Mouse (Mus musculus) left cerebral cortex, adult 9 months (tissue): ENCODE data around the gene Tmem256.
A peak's percentile ranks its signal among the peaks of the same experiment; 100 is the strongest.

Experiments used
- DNase-seq, 2 experiments: peaks; one replicate each; pipeline ENCODE4 v3.0.0; 2022; ENCODE audit warnings: low spot score in 2 of 2

Tmem256 gene

DNA sequence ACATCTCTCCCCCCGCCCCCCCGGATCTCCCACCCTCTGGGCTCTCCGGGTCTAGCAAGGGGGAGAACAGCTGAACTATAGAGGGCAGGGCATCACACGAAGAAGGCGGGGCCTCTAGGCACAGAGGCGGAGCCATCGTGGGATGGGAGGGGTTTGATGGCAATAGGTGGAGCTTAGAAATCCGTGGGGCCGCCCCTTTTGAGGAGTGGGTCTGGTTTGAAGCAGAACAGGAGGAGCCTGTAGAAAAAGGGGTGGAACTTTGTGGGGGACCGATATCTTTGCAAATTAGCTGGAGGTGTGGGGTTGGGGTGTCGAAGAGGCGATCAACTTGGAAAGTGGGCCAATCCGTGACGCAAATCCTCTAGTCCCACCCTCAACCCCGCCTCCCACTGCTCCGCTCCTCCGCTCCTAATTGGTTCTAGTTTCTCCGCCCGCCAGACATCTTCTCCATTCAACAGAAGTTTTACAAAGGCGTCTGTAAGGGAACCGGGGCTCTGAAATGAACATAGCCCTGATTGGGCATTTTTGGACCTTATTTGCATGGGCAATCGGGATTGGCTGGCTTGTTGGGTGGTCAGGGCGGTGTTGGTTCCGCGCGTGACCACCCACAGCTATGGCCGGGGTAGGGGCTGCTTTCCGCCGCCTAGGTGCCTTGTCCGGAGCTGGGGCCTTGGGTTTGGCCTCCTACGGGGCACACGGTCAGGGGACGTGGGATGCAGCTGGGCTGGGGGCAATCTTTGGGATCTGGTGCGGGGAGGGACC lies at the start of gene Tmem256:
Gene Tmem256 (plus strand): TSS at position 563 of the 762 bp plus-strand sequence.
- DNase-seq, result peak; percentile 99

DNA sequence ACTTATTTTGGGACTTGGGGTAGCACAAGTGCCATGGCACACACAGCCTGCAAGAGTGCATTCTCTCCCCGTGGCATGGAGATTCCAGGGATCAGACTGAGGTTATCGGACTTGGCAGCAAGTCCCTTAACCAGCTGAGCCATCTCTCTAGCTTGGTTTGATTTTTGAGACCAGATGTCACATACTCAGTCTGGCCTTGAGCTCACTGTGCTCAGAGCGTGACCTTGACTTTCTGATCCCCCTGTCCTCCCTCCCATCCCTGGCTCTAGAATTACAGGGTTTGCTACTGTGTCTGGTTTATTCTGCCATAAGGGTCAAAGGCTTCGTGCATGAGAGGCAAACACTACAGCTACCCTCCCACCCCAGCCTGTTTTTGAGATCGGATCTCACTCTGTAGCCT lies 48.9 kb upstream of the Tmem256 start:
- DNase-seq, result no peak

DNA sequence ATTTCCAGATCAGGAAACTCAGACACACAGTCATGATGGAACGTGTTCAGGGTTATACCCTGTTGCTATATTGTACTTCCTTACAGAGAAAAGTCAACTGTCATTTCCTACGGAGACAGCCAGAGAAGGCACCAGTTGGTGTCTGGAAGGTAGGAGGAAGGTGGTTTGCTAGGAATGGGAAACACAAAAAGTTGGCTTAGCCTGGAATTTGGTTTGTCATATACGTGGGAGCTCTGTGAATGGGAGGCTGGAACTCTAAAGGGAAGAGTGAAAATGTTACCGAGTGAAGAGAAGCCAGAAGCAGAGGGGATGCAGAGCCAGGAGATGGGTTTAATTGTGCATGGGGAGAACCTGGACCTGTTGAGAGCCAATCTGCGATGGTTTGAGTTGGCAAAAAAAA lies 46.9 kb upstream of the Tmem256 start:
- DNase-seq, result no peak

DNA sequence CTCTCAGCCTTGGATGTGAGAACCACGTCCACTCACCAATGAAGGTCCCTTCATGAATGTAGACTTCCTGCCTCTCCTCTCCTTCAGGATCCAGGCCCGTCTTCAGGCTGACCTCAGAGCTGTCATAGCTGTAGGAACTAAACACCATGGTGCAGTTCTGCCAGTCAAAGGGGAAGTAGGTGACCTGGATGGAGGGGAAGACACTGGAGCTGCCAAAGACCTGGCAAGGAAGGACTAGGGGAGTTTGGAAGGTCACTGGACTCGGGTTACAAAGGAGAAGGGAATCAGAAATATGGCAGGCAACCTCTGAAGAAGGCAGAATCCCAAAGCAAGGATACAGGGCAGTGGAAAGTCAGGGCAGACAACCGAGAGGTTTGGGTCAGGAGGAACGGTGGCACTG lies 44.9 kb upstream of the Tmem256 start:
- DNase-seq, result no peak

DNA sequence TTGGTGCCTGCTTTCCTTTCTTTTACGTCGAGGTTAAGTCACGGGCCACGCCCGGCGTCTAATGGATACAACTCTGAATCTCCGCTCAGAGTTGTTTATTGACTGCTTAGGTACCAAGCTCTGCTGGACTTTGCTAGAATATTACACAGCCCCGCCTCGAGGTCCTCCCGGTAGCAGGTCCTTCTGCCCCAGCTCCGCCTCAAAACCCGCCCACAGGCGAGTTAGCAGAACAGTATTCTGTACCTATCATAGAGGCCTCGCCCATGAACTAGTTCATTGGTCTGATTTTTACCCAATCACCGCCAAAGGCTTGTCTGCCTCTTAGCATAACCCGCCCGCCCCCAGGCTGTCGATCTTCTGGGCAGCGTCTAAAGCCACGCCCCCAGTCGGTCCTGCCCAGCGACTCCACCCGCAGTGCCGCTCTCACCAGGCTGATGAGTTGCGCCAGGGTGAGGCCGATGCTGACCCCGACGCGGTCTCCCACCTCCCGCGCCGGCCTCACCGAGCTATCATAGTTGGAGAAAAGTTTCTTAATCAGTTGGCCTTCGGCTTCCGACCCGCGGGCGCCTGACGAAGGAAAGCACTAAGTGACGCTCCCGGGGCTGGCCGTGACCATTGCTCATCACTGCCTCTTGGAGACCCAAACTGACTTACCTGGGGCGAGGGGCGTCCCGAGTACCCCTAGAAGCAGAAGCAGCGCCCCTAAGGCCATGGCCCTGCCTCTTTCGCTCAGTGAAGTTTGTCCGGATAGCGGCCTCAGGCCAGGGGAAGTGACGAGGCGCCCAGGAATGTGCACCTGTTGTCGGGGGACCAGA lies 42.9 kb upstream of the Tmem256 start, which contains the start of gene Chrnb1:
Gene Chrnb1 (minus strand): TSS at position 776 of the 815 bp plus-strand sequence.
- peak; percentile 86 to 92 for DNase-seq

DNA sequence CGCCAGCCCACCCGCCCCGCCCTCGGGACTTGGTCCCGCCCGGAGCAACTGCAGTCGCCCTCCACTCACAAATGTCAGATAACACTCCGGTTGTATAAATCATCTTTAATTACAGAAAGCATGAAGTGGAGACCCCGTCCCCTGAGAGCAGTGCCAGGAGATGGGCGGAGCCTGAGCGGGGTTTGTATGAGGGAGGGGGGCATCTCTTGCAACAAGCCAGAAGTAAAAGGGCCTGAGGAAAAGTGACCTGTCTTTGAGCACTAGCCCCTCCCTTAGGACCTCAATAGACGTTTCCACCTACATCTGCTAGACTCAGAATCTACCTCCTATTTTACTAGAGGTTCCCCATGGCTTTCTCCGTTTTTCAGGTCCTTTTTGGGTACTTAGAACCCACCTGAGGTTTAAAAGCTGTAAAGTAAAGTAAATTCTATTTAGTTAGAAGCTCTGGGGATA lies 42.3 kb upstream of the Tmem256 start:
- no peak for DNase-seq

DNA sequence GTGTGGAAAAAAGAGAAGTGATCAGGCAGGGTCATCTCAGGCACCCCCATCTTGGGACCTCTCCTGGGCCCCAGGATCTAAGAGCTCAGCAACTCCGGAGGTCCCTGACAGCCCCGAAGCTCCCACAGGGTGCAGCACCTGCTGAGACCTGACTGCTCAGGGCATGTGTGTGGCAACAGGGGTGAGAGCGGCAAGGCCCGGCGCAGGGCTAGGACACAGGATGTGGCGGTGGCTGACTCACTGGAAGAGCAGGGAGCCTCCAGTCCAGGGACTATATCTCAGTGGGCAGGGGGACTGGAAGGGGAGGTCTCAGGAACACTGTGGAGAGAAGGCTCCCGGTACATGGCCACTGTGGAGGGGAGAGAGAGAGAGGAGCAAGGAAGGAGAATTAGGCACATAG lies 40.4 kb upstream of the Tmem256 start:
- no peak for DNase-seq

DNA sequence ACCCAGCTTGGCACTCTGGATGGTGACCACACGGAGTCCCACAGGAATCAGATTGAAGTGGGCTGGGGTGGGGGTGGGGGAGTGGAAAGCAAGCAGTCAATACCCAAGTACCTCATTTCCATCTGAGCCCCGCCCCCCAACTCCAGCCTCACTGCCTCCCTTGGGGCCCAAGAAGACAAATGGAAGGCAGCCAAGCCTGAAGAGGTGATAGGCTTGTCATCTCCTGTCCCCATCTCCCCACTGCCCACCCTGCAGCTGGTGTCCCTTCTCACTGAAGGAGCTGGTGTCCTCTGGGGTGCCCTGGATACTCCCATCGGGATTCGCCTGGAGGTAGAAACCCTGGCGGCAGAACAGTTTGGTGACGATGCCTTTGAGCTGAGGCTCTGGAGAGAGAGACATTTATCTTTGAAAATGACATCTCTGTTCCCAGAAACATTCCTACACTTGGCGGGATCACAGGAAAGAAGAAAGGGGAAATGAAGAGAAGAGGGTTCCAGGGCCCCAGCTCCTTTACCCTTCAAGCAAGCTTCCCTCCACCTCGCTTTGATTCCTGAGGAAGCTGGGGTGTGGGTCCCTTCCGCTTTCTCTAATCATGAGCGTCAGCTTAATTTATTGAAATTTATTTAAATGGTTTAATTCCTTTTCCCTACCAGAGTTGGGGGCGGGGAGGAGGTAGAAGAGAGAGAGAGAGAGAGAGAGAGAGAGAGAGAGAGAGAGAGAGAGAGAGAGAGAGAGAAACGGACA lies 38.7 kb upstream of the Tmem256 start:
- DNase-seq, result no peak

DNA sequence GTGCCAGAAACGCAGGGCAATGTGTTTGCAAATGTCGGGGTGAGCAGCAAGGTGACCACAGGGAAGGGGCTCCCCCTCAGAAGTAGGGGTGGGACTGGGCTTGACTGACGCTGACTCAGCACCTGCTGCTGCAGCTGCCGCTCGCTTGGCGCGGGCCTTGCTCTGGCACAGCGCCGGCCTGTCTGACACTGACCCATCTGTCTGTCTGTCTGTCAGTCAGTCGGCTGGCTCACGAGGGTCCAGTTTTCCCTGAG lies 38.2 kb upstream of the Tmem256 start:
- DNase-seq, result no peak

DNA sequence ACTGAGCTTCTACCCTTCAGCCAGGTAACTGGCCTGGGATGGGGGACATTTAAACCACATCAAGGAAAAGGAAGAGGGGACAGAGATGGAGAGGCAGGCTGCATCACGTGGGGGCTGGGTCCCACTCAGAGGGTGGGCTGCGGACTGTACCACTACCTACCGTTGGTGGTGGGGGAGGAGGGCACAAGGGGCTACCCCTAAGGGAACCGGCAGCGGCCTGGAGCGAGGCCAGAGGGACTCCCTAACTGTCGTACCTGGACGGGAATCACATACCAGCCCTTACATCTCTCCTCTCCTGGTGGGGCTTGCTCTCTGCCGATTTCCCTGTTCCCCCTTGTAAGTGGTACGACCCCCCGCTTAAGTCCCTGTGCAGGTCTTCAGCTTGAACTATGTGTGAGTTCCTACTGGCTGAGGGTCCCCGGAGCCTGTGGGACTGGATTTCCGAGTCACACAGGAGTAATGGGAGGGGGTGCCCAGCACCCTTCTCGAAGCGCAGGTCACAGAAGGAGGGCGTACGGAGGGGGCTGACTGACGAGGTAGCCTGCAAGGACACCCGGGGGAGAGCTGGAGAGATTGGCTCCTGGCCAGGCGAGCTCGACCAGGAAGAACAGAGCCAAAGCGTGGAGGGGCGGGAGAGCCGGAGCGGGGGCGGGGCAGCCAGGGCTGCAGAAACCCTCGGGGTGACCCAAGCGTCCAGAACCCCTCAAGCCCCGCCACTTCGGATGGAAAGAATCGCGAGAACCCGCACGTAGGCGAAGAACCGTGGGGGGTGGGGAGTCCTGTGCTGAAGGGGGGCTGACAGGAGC lies 37.7 kb upstream of the Tmem256 start:
- DNase-seq, result no peak

DNA sequence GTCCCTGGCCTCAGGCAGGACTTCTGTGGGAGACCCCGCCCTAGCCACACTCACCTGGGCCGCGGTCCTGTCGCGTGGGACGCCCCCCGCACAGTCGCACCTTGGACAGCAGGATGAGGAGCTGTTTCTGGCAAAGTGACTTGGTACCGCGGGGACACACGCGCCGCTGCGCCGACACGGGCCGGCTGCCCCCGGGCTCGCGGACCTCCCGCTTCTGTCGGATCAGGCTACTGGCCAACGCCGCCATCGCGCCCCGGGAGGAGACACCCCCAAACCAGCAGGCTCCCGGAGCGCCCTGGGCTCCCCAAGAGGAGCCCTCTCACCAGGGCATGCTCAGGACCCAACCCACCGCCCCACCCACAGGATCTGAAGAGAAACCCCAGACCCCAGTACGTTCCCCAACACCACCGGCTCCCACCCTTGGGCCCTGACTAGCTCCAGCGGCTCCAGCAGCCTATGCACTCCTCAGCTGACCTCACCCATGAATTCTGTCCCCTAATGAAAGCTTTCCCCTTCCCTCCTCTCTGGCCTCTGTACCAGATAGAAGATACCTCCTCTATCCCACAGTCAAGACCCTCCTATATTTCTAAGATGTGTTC lies 36.8 kb upstream of the Tmem256 start, which contains the start of gene Fgf11:
Gene Fgf11 (minus strand): TSS at position 479 of the 599 bp plus-strand sequence.
- no peak for DNase-seq

DNA sequence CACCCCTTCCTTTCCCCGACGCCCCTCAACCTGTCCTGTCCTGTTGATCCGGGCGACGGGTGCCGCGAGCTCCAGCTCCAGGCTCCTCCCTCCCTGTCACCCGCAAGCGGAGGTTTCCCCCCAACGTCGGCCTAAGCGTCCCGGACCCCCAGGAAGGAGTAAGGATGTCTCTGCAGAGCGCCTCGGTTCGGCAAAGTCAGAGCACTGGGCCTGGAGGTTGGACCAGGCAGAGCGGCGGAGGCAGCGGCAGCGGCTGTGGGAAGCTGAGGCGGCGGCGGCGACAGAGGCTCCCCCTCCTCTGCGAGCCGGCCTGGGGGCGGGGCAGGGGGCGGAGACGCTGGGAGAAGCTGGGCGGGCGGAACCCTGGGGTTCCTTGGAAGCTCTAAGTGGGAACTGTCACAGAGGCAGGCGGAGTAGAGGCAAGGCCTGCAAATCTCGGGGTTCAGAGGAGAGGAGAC lies 35.6 kb upstream of the Tmem256 start:
- DNase-seq, result peak in 1 of 2 experiments; percentile 60

DNA sequence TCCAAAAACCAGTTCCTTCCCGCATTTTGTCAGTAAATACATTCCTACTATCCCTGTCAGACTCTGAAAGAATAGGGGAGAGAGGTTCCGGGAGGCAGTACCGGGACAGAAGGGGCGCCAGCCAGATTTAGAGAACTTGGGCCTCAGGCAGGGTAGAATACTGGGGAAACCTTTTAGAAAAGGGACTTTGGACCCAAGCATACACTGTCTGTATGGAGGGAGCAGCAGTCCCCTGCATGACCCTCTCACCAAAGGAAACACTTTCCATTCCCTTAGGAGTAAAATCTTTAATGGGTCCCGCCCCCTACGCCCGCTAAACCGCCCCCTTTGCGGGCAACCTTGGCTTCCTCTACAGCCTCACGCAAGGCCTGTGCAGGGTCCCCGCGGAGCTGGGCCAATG lies 35.0 kb upstream of the Tmem256 start:
- DNase-seq, result no peak

DNA sequence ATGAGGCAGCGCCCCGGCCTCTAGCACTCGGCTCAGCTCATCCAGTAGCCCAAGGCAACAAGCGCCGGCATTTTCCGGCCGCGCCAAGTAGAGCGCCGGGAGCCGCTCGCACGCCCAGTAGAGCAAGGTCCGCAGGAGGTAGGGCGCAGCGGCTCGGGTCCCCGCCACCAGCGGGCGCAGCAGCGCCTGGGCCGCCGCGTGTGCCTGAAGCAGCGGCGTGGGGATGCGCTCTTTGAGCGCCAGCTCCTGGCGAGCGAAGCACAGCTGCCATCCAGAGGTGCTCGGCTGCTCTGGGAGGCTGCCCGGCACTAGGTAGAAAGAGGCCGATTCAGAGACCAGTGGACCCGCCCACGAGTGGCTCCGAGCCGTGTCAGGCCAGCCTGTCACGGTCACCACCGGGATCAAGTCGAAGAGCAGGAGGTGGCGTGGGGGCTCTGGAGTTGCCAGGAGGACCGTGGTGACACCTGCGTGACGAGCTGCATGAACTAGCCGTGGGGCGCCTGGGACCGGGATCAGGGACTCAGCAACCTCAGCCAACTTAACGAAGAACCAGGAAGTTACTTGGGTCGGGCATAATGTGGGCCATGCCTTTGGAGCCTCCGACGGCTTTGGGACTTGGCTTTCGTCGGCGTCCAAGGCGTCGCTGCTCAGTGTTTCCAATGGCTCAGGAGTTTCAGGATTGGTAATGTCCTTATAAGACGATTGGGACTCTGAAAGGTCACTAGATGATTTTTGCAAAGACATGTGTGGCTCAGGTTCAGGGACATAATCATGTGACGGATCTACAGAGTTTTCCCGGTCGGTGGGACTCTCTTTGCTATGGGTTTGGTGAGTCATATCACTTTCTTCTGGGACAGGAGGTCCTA lies 34.3 kb upstream of the Tmem256 start:
- peak in 1 of 2 experiments; percentile 59 for DNase-seq

DNA sequence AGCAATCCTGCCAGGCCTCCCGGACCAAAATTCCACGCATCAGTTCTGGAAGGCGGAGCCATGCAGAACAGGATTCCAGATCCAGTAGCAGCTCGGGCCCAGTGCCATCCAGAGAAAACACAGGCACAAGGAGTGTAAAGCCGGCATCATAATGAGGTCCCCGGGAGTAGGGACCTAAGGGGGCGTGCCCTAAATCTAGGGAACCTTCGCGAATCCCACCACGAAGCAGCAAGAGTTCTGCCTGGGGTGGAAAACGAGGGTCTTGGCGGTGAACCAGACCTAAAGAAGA lies 33.7 kb upstream of the Tmem256 start:
- DNase-seq, result no peak

DNA sequence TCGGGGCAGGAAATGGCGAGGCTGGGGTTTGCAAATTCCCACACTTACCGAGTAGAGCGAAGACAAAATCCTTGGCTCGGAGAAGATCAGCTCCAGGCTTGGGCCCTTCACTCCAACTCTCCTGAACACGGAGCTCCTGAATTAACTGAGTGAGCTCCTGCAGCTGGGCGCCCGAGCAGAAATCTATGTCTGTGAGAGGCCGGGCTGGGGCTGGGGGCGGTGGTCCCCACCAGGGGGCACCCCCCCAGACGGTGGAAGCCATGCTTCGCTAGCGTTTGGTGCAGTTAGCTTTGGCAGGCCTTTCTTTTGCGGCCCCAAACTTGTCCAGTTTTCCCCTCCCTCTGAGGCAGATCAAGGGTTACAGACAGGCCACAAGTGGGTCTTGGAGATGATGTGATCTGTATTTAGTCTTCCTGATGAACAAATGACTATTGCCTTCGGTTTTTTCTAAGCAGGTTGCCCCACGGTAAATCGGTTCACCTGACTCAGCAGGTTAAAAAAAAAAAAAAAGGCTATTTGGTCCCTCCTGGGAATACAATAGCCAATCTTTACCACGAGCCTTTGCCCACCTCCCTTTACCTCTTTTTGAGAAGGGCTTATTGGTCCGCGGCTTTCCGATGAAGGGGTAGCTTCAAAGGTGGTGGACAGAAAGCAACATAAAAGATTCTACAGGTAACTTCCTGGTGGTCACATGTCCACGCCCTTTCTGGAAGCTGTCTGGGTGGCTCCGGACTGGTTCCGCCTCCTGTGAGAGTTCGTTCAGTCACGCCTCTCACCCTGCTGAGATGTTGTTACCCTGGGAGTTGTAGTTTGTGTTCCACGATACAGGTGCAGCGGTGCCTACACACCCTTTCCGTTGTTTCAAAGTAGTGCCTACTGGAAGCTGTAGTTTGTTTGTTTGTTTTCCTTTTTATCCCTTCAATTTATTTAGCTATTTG lies 33.1 kb upstream of the Tmem256 start, which contains the start of gene Tmem102:
Gene Tmem102 (minus strand): TSS at position 653 of the 938 bp plus-strand sequence.
- no peak for DNase-seq

DNA sequence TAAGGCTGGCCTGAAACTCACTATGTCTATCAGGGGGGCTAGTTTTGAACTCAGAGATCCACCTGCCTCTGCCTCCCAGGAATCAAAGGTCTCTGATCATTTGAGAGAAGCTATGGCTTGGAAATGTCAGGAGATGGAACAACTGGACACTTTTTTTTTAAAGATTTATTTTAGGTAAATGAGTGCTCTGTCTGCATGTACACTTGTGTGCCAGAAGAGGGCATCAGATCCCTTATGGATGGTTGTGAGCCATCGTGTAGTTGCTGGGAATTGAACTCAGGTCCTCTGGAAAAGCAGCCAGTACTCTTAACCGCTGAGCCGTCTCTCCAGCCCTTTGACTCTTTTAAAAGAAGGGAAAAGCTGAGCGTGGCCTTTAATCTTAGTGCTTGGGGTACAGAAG lies 31.9 kb upstream of the Tmem256 start:
- DNase-seq, result no peak

DNA sequence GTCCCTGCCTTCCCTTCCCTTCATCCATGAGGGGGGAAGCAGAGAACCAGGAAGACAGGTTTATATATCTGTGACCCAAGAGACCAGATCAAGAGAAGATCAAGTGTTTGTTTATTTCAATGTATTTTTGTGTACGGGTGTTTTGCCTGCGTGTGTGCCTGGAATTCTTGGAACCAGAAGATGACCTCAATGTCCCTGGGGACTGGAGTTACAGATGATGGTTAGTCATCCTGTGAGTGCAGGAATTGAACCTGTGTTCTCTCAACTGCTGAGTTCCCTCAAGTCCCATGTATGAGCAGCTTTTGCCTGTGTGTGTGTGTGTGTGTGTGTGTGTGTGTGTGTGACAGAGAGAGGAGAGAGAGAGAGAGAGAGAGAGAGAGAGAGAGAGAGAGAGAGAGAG lies 30.7 kb upstream of the Tmem256 start:
- no peak for DNase-seq

DNA sequence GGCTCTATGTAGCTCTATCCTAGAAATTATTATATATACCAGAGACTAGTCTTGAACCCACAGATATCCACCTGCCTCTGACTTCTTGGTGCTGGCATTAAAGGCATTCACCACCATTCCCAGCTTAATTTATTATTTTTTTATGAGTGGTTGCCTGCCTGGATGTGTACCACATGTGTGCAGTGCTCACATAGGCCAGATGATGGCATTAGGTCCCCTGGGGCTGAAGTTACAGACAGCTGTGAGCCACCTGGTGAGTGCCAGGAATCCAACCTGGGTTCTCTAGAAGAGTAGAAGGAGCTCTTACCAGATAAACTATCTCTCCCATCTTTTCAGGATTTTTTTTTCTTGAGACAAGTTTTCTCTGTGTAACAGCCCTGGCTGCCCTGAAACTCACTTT lies 28.0 kb upstream of the Tmem256 start:
- DNase-seq, result no peak
